Mouse (Mus musculus): ENCODE data around the gene Mipep. TPM values are rescaled to one million over a fixed set of nuclear protein-coding genes. Genes with fewer than 3 reads are reported as not detected.

Gene Mipep
- total RNA-seq, 2 experiments from 2014 or later, result 31.1 to 33.9 TPM

DNA sequence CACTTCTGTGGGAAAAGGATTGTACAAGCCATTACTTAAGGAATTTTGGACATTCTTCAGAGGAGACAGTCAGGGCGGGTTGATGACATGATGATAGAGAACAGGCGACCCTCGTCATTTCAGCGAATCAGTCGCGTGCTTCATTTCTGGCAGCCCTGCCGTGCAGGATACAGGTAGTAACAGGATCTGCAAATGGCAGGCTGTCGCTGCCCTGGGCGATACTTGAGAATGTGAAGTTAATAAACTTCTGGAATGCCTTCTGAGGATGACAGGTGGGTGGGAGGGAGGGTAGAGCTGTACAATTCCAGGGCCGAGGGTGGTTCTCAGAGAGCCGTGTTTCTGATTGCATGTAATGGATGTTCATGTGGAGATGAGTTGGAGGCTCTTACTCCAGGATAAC is 82.0 kb downstream of the Mipep start:
- no peak for TF ChIP-seq CTCF (conservative IDR thresholded peaks at IDR 0.05)
- Histone ChIP-seq H3K4me3 (no peak overlapping the region), H3K27ac (no peak overlapping the region)
- DNase-seq (ENCODE audit: low spot score in 2 of 2), result no peak

GRCm38 (mm10) chr14:60868325-60868724 is 84.0 kb downstream of the Mipep start:
- DNase-seq (ENCODE audit: low spot score in 2 of 2), result no peak
- Histone ChIP-seq H3K4me3 (no peak overlapping the region), H3K27ac (no peak overlapping the region)
- no peak for TF ChIP-seq CTCF (conservative IDR thresholded peaks at IDR 0.05)

DNA sequence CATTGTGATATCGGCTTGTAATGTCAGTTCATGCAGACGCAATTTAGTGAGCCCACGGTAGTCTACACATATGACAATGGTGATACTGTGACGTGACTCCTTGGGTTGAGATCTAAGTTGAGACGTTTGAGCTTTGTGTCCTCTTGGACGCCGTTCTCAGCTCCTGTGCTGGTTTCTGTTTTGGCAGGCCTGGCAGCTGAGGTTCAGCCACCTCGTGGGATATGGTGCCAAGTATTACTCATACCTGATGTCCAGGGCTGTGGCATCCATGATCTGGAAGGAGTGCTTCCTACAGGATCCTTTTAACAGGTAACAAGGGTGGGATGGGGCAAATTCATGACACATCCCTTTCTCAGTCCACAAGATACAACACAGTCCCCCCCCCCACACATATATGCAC is 87.5 kb downstream of the Mipep start:
- Histone ChIP-seq H3K4me3 (no peak overlapping the region), H3K27ac (no peak overlapping the region)
- TF ChIP-seq CTCF (conservative IDR thresholded peaks at IDR 0.05), result no peak
- no peak for DNase-seq (ENCODE audit: low spot score in 2 of 2)

GRCm38 (mm10) chr14:60882106-60882505 is 97.7 kb downstream of the Mipep start:
- Histone ChIP-seq H3K4me3 (no peak overlapping the region), H3K27ac (no peak overlapping the region)
- no peak for DNase-seq (ENCODE audit: low spot score in 2 of 2)
- TF ChIP-seq CTCF (conservative IDR thresholded peaks at IDR 0.05), result peak; percentile 9; the same call in 1 of the 2 replicates

DNA sequence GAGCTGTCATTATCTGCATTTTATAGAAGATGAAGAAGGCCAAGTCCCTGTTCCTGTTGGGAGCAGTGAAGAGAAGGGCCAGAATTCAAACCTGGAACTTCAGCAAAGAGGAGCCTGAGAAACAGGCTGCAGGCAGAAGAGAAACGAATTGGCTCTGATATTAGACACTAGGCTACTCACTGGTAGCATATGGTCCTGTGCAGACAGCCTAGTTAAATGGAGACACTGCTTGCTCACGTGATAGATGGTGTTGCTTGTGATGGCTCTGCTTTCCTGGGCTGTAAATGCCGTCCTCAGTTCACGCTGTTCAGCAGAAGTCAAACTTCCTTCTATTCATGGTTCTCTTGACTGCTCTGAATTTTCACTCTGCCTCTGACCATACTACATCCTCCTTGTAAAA is 98.3 kb downstream of the Mipep start:
- TF ChIP-seq CTCF (conservative IDR thresholded peaks at IDR 0.05), result no peak
- no peak overlapping the region for H3K4me3 ChIP-seq
- DNase-seq (ENCODE audit: low spot score in 2 of 2), result no peak
- no peak overlapping the region for H3K27ac ChIP-seq

- Histone ChIP-seq H3K4me3 (no peak overlapping the region), H3K27ac (no peak overlapping the region)
- TF ChIP-seq CTCF (conservative IDR thresholded peaks at IDR 0.05), result no peak
- no peak for DNase-seq (ENCODE audit: low spot score in 2 of 2)
Observed at GRCm38 (mm10) chr14:60885361-60885950, 101.1 kb downstream of the Mipep start.

GRCm38 (mm10) chr14:60893882-60894281 is 109.5 kb downstream of the Mipep start:
- no peak for DNase-seq (ENCODE audit: low spot score in 2 of 2)
- H3K27ac ChIP-seq, result no peak overlapping the region
- H3K4me3 ChIP-seq, result no peak overlapping the region
- no peak for TF ChIP-seq CTCF (conservative IDR thresholded peaks at IDR 0.05)

DNA sequence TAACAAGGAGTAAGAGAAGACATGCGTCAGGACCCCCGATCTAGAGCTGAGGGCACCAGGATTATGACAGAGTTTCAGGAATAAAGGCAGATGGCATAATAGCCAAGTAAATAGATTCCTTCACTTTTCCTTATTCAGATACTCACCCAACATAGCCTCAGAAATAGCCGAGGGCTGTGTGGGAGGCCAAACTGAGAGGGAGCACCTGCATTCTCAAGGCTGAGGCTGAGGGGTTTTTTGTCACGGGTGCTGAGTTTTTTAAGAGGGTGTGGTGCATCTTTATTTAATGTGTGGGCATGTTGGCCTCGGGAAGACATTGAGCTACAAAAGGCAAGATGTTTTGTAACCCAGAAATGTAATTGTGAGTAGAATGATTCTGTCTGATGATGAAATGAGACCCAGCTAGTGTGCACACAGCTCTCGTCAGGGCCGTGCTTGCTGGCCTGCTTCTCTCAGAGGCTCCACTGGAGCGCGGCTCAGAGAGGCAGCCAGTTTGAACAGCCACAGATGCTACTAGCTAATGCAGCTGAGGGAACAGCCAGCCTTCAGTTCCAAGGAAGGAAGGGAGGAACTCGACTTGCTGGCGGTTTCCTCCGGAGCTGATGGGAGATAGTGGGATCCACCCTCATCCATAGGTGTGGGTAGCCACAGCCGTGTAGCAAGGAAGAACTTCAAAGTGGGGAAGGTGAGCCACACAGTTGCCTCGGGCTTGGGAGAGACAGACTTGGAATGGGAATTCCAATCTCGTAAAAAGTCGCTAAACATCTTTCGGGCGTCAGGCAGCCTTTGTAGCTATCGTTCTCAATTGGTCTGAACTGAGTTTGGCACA is 111.0 kb downstream of the Mipep start:
- TF ChIP-seq CTCF (conservative IDR thresholded peaks at IDR 0.05), result no peak
- peak overlapping the region; percentile 82 for H3K27ac ChIP-seq
- H3K4me3 ChIP-seq, result no peak overlapping the region
- no peak for DNase-seq (ENCODE audit: low spot score in 2 of 2)

DNA sequence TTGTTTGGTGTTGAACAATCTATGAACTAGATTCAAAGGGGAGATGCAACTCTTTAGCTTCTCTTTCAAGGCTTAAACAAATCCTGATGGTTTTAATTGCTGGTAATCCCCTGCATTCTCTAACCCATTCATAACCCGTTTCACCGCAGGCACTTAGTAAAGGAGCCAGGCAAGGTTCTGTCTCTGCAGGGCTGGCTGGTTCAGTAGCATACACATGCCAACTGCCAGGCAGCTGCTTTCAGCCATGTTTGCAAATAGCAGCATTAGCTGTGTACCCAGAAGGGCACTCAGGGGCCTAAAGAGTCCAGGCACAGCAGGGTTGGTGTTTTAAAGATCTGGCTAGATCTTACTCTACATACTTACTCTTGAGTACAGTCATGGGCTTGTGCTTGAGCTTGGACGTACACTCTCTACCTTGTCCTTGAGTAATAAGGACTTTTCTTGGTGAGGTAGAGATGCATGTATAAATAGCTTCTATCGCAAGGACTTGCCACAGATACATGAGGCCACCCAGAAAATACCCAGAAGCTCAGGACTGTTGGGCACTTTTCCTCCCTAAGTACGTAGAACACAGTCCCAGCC is 113.8 kb downstream of the Mipep start:
- Histone ChIP-seq H3K27ac (no peak overlapping the region), H3K4me3 (no peak overlapping the region)
- no peak for TF ChIP-seq CTCF (conservative IDR thresholded peaks at IDR 0.05)
- no peak for DNase-seq (ENCODE audit: low spot score in 2 of 2)

- DNase-seq (ENCODE audit: low spot score in 2 of 2), result no peak
- Histone ChIP-seq H3K27ac (no peak overlapping the region), H3K4me3 (no peak overlapping the region)
- TF ChIP-seq CTCF (conservative IDR thresholded peaks at IDR 0.05), result no peak
Observed at GRCm38 (mm10) chr14:60904501-60904900, 120.1 kb downstream of the Mipep start.

- no peak overlapping the region for H3K4me3 ChIP-seq
- TF ChIP-seq CTCF (conservative IDR thresholded peaks at IDR 0.05), result no peak
- no peak for DNase-seq (ENCODE audit: low spot score in 2 of 2)
- H3K27ac ChIP-seq, result peak overlapping the region; percentile 33
Observed at GRCm38 (mm10) chr14:60906421-60907374, 122.3 kb downstream of the Mipep start.

DNA sequence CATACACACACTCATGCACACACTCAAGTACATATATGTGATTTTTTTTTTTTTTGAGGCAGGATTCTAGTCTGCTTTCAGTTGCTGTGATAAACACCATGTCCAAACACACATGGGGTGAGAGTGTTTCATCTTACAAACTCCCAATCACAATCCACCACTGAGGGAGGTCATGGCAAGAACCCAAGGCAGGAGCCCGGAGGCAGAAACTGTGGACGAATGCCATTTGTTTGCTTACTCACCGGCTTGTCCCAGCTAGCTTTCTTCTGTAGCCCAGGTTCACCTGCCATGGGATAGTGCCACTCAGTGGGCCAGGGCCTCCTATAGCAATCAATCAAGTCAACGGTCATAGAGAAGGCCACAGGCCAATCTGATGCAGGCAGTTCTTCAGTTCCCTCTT is 125.0 kb downstream of the Mipep start:
- no peak for TF ChIP-seq CTCF (conservative IDR thresholded peaks at IDR 0.05)
- H3K27ac ChIP-seq, result no peak overlapping the region
- H3K4me3 ChIP-seq, result no peak overlapping the region
- no peak for DNase-seq (ENCODE audit: low spot score in 2 of 2)

Measured in layer of hippocampus, adult 2 months (tissue).